Comparison of ENCODE assay signal across 23 mouse cellular contexts in the genomic region with DNA sequence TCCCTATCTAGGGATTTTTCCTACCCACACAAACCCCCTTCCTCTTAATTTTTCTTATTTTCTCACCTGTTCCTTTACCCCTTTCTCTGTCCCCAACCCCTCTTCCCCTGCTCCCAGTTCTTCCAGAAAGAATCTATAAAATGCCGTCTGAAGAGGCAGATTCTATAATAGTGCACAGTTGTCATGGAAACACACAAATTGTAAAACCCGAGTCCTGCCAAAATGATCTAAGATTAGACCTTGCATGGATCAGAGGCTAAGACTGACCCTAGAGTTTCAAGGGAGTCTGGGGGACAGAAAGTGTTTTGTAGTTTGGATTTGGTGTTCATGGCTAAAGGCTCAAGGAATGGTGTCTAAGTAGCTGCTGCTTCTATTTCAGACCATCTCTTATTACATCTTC. TPM values are rescaled to one million over a fixed set of nuclear protein-coding genes. Genes with fewer than 3 reads are reported as not detected.
DNase-seq lines count a peak whose midpoint lies in the region; ATAC-seq lines count a peak whose summit lies in the region.
"Had no signal": no experiment of that assay in that cellular context is flagged by ENCODE, and none has a peak within 500 bp of the region (broad histone marks: within the 10 kb centered on the region; RNA-seq: fewer than 3 reads in every experiment).

No protein-coding gene starts in this region.

- H3K4me2 ChIP-seq in forebrain, embryonic 15.5 days (replicated peaks) = no peak overlapping the region
- no peak overlapping the region for H3K4me2 ChIP-seq in forebrain, embryonic 13.5 days
- no peak overlapping the region for H3K4me2 ChIP-seq in midbrain, embryonic 14.5 days (ENCODE audit: low read length)
- H3K4me2 ChIP-seq in midbrain, embryonic 11.5 days = no peak overlapping the region
- H3K4me2 ChIP-seq: embryonic facial prominence, embryonic 12.5 days; hindbrain, embryonic 15.5 days; limb, embryonic 13.5 days; midbrain, embryonic 12.5 days had no signal

- peak; percentile 32; the same call in 1 of the 2 replicates for ATAC-seq in forebrain, embryonic 15.5 days (replicated peaks)
- ATAC-seq in forebrain, embryonic 13.5 days = no peak; the same call in 1 of the 2 replicates
- no peak for ATAC-seq in midbrain, embryonic 14.5 days (ENCODE audit: low FRiP score, low TSS enrichment)
- ATAC-seq in midbrain, embryonic 11.5 days (ENCODE audit: low FRiP score) = no peak

- no peaks in the 10 kb centered on the region for H3K9me3 ChIP-seq in forebrain, embryonic 15.5 days
- no peaks in the 10 kb centered on the region for H3K9me3 ChIP-seq in forebrain, embryonic 13.5 days (replicated peaks)
- H3K9me3 ChIP-seq in midbrain, embryonic 14.5 days (ENCODE audit: control insufficient read depth, low read length) = no peaks in the 10 kb centered on the region
- H3K9me3 ChIP-seq in midbrain, embryonic 11.5 days (ENCODE audit: control insufficient read depth, low read length) = no peaks in the 10 kb centered on the region
- H3K9me3 ChIP-seq: embryonic facial prominence, embryonic 12.5 days; heart, embryonic 10.5 days; hindbrain, embryonic 15.5 days; limb, embryonic 13.5 days; midbrain, embryonic 12.5 days had no signal

- no peaks in the 10 kb centered on the region for H3K4me1 ChIP-seq in forebrain, embryonic 15.5 days
- no peaks in the 10 kb centered on the region for H3K4me1 ChIP-seq in forebrain, embryonic 13.5 days
- H3K4me1 ChIP-seq in midbrain, embryonic 14.5 days (ENCODE audit: control insufficient read depth, insufficient read depth, low read length) = no peaks in the 10 kb centered on the region
- H3K4me1 ChIP-seq in midbrain, embryonic 11.5 days (ENCODE audit: control insufficient read depth, insufficient read depth, low read length) = no peaks in the 10 kb centered on the region
- H3K4me1 ChIP-seq: embryonic facial prominence, embryonic 12.5 days; heart, embryonic 10.5 days; hindbrain, embryonic 15.5 days; limb, embryonic 13.5 days; midbrain, embryonic 12.5 days had no signal

- no peak overlapping the region for H3K9ac ChIP-seq in forebrain, embryonic 15.5 days (replicated peaks)
- H3K9ac ChIP-seq in forebrain, embryonic 13.5 days = no peak overlapping the region
- H3K9ac ChIP-seq in midbrain, embryonic 14.5 days (replicated peaks; ENCODE audit: low read length) = 0 out of 2 replicates have a peak overlapping the region, but pooled peaks have one; percentile 12
- H3K9ac ChIP-seq in midbrain, embryonic 11.5 days (ENCODE audit: low read length) = no peak overlapping the region
- H3K9ac ChIP-seq: embryonic facial prominence, embryonic 12.5 days; hindbrain, embryonic 15.5 days; limb, embryonic 13.5 days; midbrain, embryonic 12.5 days had no signal

- H3K36me3 ChIP-seq in forebrain, embryonic 15.5 days = no peaks in the 10 kb centered on the region
- H3K36me3 ChIP-seq in forebrain, embryonic 13.5 days (ENCODE audit: poor library complexity, severe bottlenecking) = no peaks in the 10 kb centered on the region
- no peaks in the 10 kb centered on the region for H3K36me3 ChIP-seq in midbrain, embryonic 14.5 days (ENCODE audit: control insufficient read depth, insufficient read depth, low read length)
- no peaks in the 10 kb centered on the region for H3K36me3 ChIP-seq in midbrain, embryonic 11.5 days (ENCODE audit: control insufficient read depth, insufficient read depth, low read length)
- H3K36me3 ChIP-seq: embryonic facial prominence, embryonic 12.5 days; heart, embryonic 10.5 days; hindbrain, embryonic 15.5 days; limb, embryonic 13.5 days; midbrain, embryonic 12.5 days had no signal

- DNase-seq in midbrain, embryonic 14.5 days = peak; percentile 29
- no peak for DNase-seq in midbrain, embryonic 11.5 days (ENCODE audit: low spot score, missing footprints)
- peak; percentile 9 to 36 for DNase-seq in layer of hippocampus, adult 18-20 months (ENCODE audit: low spot score in 2 of 2)
- DNase-seq in right cerebral cortex, postnatal 25 days = peak; percentile 24
- DNase-seq in heart, adult 8-10 months (ENCODE audit: low spot score) = no peak
- no peak for DNase-seq in cerebellum, postnatal 10 days
- DNase-seq: adrenal gland, postnatal 25 days; cerebellum, adult 11 months; gastrocnemius, postnatal 25 days; heart, postnatal 14 days; kidney, adult 2 months had no signal

- no peak overlapping the region for H3K4me3 ChIP-seq in forebrain, embryonic 15.5 days
- no peak overlapping the region for H3K4me3 ChIP-seq in forebrain, embryonic 13.5 days
- no peak overlapping the region for H3K4me3 ChIP-seq in midbrain, embryonic 14.5 days (replicated peaks; ENCODE audit: low read depth, low read length)
- H3K4me3 ChIP-seq in midbrain, embryonic 11.5 days (ENCODE audit: low read depth, low read length) = no peak overlapping the region
- H3K4me3 ChIP-seq: embryonic facial prominence, embryonic 12.5 days; heart, embryonic 10.5 days; hindbrain, embryonic 15.5 days; limb, embryonic 13.5 days; midbrain, embryonic 12.5 days had no signal

- no peak overlapping the region for H3K27ac ChIP-seq in forebrain, embryonic 15.5 days (replicated peaks)
- H3K27ac ChIP-seq in forebrain, embryonic 13.5 days = no peak overlapping the region
- H3K27ac ChIP-seq in midbrain, embryonic 14.5 days (replicated peaks; ENCODE audit: low read depth, low read length) = no peak overlapping the region
- H3K27ac ChIP-seq in midbrain, embryonic 11.5 days (ENCODE audit: low read depth, low read length) = no peak overlapping the region
- H3K27ac ChIP-seq: embryonic facial prominence, embryonic 12.5 days; heart, embryonic 10.5 days; hindbrain, embryonic 15.5 days; limb, embryonic 13.5 days; midbrain, embryonic 12.5 days had no signal

- WGBS in forebrain, embryonic 15.5 days = 27% methylated on average over 2 of the region's 2 CpGs
- WGBS in forebrain, embryonic 13.5 days = 46% methylated on average over 2 of the region's 2 CpGs
- 22% methylated on average over 2 of the region's 2 CpGs for WGBS in midbrain, embryonic 14.5 days
- 40% methylated on average over 2 of the region's 2 CpGs for WGBS in midbrain, embryonic 11.5 days

- no peaks in the 10 kb centered on the region for H3K27me3 ChIP-seq in forebrain, embryonic 15.5 days
- H3K27me3 ChIP-seq in forebrain, embryonic 13.5 days = no peaks in the 10 kb centered on the region
- no peaks in the 10 kb centered on the region for H3K27me3 ChIP-seq in midbrain, embryonic 14.5 days (ENCODE audit: control insufficient read depth, insufficient read depth, low read length)
- H3K27me3 ChIP-seq in midbrain, embryonic 11.5 days (ENCODE audit: control insufficient read depth, insufficient read depth, low read length) = no peaks in the 10 kb centered on the region
- H3K27me3 ChIP-seq: embryonic facial prominence, embryonic 12.5 days; hindbrain, embryonic 15.5 days; limb, embryonic 13.5 days; midbrain, embryonic 12.5 days had no signal

RNA-seq across cellular contexts. Expression of gene Lhcgr, which starts 25.8 kb away (rescaled TPM):
- 0.95 and 1.5 TPM in 2 replicates for polyA plus RNA-seq in forebrain, embryonic 15.5 days (2015; fragmentation: Nextera tagmentation; extraction: Ambion mirVana)
- polyA plus RNA-seq in forebrain, embryonic 13.5 days (2015; fragmentation: Nextera tagmentation; extraction: Ambion mirVana) = 0.42 and 0.49 TPM in 2 replicates
- polyA plus RNA-seq in midbrain, embryonic 14.5 days (2014; fragmentation: Nextera tagmentation; extraction: Ambion mirVana) = 1.1 TPM in 2 replicates
- 0.37 and 0.46 TPM in 2 replicates for polyA plus RNA-seq in midbrain, embryonic 11.5 days (2014; fragmentation: Nextera tagmentation; extraction: Ambion mirVana)
- total RNA-seq in layer of hippocampus, adult 18-20 months (2021) = under 1 TPM; 0.15 to 0.20 TPM
- not detected for total RNA-seq in heart, adult 8-10 months (2022)
- total RNA-seq: adrenal gland, postnatal 25 days; CH12.LX; gastrocnemius, postnatal 25 days had no signal
- polyA plus RNA-seq: large intestine, adult 2 months; liver, embryonic 16.5 days; small intestine, adult 2 months; thymus, postnatal 0 days had no signal

Comparison
In these comparisons a context has a peak if more than half of its experiments do, and no peak if none do; other contexts are left out.
1. DNase-seq: peak in midbrain, embryonic 14.5 days (single experiment), layer of hippocampus, adult 18-20 months (2 of 2) and right cerebral cortex, postnatal 25 days (single experiment); none in midbrain, embryonic 11.5 days (single experiment), heart, adult 8-10 months (single experiment) and cerebellum, postnatal 10 days (0 of 2).